Mouse (Mus musculus) olfactory bulb, adult 2 months (tissue): ENCODE results near the gene Trafd1.

ENCODE experiments used
- CTCF ChIP-seq: fragments of 200-500 bp; IDR thresholded peaks from 2 replicates; pipeline ENCODE4 v1.5.1; 2012; ENCODE audit warnings: low read depth, mild to moderate bottlenecking, low read length, moderate library complexity; ENCODE audit not compliant: insufficient read depth
- POLR2A ChIP-seq: fragments of 200-500 bp; IDR thresholded peaks from 2 replicates; pipeline ENCODE4 v1.6.1; 2012; ENCODE audit warnings: mild to moderate bottlenecking, low read depth, low read length, moderate library complexity; ENCODE audit not compliant: insufficient read depth

GRCm38 (mm10) chr5:121389106-121389505 is 3.7 kb upstream of the Trafd1 start:
- TF ChIP-seq CTCF (no peak), POLR2A (no peak)
